Mouse (Mus musculus) stomach, postnatal 0 days (tissue): Measurements from ENCODE around the gene Frmd4b.

Experiments
- CTCF ChIP-seq: IDR thresholded peaks from 2 replicates; pipeline ENCODE4 v1.5.1; 2016; ENCODE audit warnings: antibody characterized with exemption, low read depth, mild to moderate bottlenecking, moderate library complexity
- EP300 ChIP-seq: optimal IDR thresholded peaks from 2 replicates; pipeline ENCODE3; 2016; ENCODE audit warnings: antibody characterized with exemption

GRCm38 (mm10) chr6:97622236-97622635 lies 4.9 kb upstream of the Frmd4b start:
- TF ChIP-seq CTCF (no peak), EP300 (no peak)
